Mouse (Mus musculus) stomach, postnatal 0 days (tissue): ENCODE measurements around the gene Hist2h2aa2.
"Not testable (repeated sequence)": the region's sequence is repeated elsewhere in the genome, so short reads cannot be mapped to it uniquely, and the experiment has no call there.

Experiments used
- CTCF ChIP-seq: IDR thresholded peaks from 2 replicates; pipeline ENCODE4 v1.5.1; 2016; ENCODE audit warnings: antibody characterized with exemption, low read depth, mild to moderate bottlenecking, moderate library complexity
- EP300 ChIP-seq: optimal IDR thresholded peaks from 2 replicates; pipeline ENCODE3; 2016; ENCODE audit warnings: antibody characterized with exemption

DNA sequence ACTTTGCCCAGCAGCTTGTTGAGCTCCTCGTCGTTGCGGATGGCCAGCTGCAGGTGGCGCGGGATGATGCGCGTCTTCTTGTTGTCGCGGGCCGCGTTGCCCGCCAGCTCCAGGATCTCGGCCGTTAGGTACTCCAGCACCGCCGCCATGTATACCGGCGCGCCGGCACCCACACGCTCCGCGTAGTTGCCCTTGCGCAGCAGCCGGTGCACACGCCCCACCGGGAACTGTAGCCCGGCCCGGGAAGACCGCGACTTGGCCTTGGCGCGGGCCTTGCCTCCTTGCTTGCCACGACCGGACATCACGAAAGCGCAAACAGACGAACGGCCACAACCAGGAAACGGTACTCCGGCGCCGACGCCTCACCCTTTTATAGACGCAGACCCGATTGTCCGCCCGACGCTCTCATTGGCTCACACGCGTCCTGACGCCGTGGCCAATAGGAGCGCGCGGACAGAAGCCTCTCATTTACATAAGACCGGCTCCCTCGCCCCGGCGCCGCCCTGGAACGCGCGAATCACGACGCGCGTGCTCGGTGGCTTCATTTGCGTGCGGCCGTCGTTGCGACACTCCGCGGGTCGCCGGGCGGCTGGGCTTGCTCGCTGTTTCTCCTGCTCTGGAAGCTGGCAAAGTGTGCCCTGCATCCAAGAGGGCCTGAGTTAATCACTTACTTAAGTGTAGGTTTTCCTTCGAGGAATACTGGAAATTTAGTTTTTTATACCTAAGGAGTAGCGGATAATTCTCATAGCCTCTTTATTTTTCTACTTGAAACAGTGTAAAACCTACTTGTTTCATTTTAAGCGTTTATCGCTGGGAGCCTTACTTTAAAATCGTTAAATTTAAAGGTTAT, at the start of gene Hist2h2aa2:
- TF ChIP-seq CTCF, EP300: not testable (repeated sequence)
